Mouse (Mus musculus) kidney, postnatal 0 days (tissue): ENCODE results near the gene Olfr491. TPM values are rescaled to one million over a fixed set of nuclear protein-coding genes. Genes with fewer than 3 reads are reported as not detected.

Source experiments
- ATAC-seq: fragments of 200-750 bp; cut with Nextera tagmentation; replicated peaks from 2 replicates; pipeline ENCODE4 v1.8.0; 2017; ENCODE audit warnings: low read depth, moderate number of reproducible peaks, moderate TSS enrichment, moderate library complexity; ENCODE audit not compliant: low FRiP score
- DNase-seq: peaks from one replicate; pipeline ENCODE4 v3.0.0-alpha.2; 2016; ENCODE audit warnings: low spot score
- H3K27ac ChIP-seq: fragments of 300-500 bp; sonication (generic); 2 replicates; pipeline ENCODE4 v1.5.1; 2014; ENCODE audit warnings: mild to moderate bottlenecking
- H3K27me3 ChIP-seq: fragments of 300-500 bp; sonication (generic); 2 replicates; pipeline ENCODE4 v1.6.1; 2014; ENCODE audit warnings: low read length, mixed read lengths; ENCODE audit not compliant: insufficient read depth
- H3K36me3 ChIP-seq: fragments of 300-500 bp; sonication (generic); 2 replicates; pipeline ENCODE4 v1.6.1; 2014; ENCODE audit warnings: low read length, mixed read lengths; ENCODE audit not compliant: insufficient read depth
- H3K4me1 ChIP-seq: fragments of 300-500 bp; sonication (generic); replicated peaks from 2 replicates; pipeline ENCODE4 v1.6.1; 2014; ENCODE audit warnings: antibody characterized with exemption, low read length, mixed read lengths; ENCODE audit not compliant: insufficient read depth
- H3K4me2 ChIP-seq: fragments of 300-500 bp; sonication (generic); 2 replicates; pipeline ENCODE4 v1.6.1; 2014; ENCODE audit warnings: mild to moderate bottlenecking, low read length, moderate library complexity, mixed read lengths
- H3K4me3 ChIP-seq: fragments of 300-500 bp; sonication (generic); replicated peaks from 2 replicates; pipeline ENCODE4 v1.5.1; 2014; ENCODE audit warnings: low read depth, low read length
- H3K9ac ChIP-seq: fragments of 300-500 bp; sonication (generic); 2 replicates; pipeline ENCODE4 v1.6.1; 2014; ENCODE audit warnings: low read depth, low read length
- H3K9me3 ChIP-seq: fragments of 300-500 bp; sonication (generic); replicated peaks from 2 replicates; pipeline ENCODE4 v1.6.1; 2016; ENCODE audit warnings: low read length, inconsistent platforms, mixed read lengths
- CTCF ChIP-seq: IDR thresholded peaks from 2 replicates; pipeline ENCODE4 v1.5.1; 2016; ENCODE audit warnings: antibody characterized with exemption, low read depth, mild to moderate bottlenecking, moderate library complexity
- WGBS: fragments of 180-500 bp; shearing (Covaris S2); extraction: QIAGEN DNeasy Blood & Tissue Kit; methylation state at CpG from one replicate; pipeline ENCODE4 v1.1.7; 2014; 5-methylcytosine and 5-hydroxymethylcytosine counted together
- polyA plus RNA-seq: library from polyadenylated mRNA; unstranded; fragments of >200 nt; fragmentation: Nextera tagmentation; extraction: Ambion mirVana; gene quantifications from 2 replicates; pipeline ENCODE4 v1.2.1, GENCODE M21; 2015

Gene Olfr491
- polyA plus RNA-seq = not detected in 2 replicates

- no peak within 1 kb of the TSS for H3K9ac ChIP-seq
- ATAC-seq (no peak), DNase-seq (no peak)
Measured at GRCm38 (mm10) chr7:108313151-108313550, at the start of gene Olfr491. Gene Olfr491 (plus strand): TSS chr7:108313451.

GRCm38 (mm10) chr7:108288834-108289233 lies 24.4 kb upstream of the Olfr491 start, which contains the start of gene Olfr490:
Gene Olfr490 (minus strand): TSS chr7:108288934.
- no peak for TF ChIP-seq CTCF
- Histone ChIP-seq H3K9me3 (no peaks in the 10 kb centered on the region), H3K4me2 (no peak within 1 kb of the TSS), H3K4me1 (no peaks in the 10 kb centered on the region), H3K27ac (no peak within 1 kb of the TSS), H3K9ac (no peak within 1 kb of the TSS), H3K36me3 (no peaks in the 10 kb centered on the region), H3K4me3 (no peak within 1 kb of the TSS), H3K27me3 (no peaks in the 10 kb centered on the region)
- DNase-seq (no peak), ATAC-seq (no peak)

More at GRCm38 (mm10) chr7:108313151-108313550, at the start of gene Olfr491:
- Histone ChIP-seq H3K36me3 (no peaks in the 10 kb centered on the region), H3K4me3 (no peak within 1 kb of the TSS), H3K4me2 (no peak within 1 kb of the TSS), H3K27ac (no peak within 1 kb of the TSS), H3K4me1 (no peaks in the 10 kb centered on the region), H3K9me3 (no peaks in the 10 kb centered on the region), H3K27me3 (no peaks in the 10 kb centered on the region)
- 70% methylated on average over 1 of the region's 1 CpGs for WGBS
- TF ChIP-seq CTCF = no peak

GRCm38 (mm10) chr7:108323574-108323973 lies 10.3 kb downstream of the Olfr491 start, which contains the start of gene Olfr492:
Gene Olfr492 (minus strand): TSS chr7:108323674.
- ATAC-seq (no peak), DNase-seq (no peak)
- TF ChIP-seq CTCF = no peak
- H3K4me3 ChIP-seq = no peak within 1 kb of the TSS
- H3K4me1 ChIP-seq = no peaks in the 10 kb centered on the region
- no peaks in the 10 kb centered on the region for H3K27me3 ChIP-seq
- H3K9me3 ChIP-seq = no peaks in the 10 kb centered on the region
- H3K9ac ChIP-seq = no peak within 1 kb of the TSS
- H3K36me3 ChIP-seq = no peaks in the 10 kb centered on the region
- H3K27ac ChIP-seq = no peak within 1 kb of the TSS
- no peak within 1 kb of the TSS for H3K4me2 ChIP-seq
- WGBS = 77% methylated on average over 2 of the region's 2 CpGs

GRCm38 (mm10) chr7:108346879-108347278 lies 33.6 kb downstream of the Olfr491 start, which contains the start of gene Olfr493:
Gene Olfr493 (minus strand): TSS chr7:108346979.
- no peak within 1 kb of the TSS for H3K4me3 ChIP-seq
- no peaks in the 10 kb centered on the region for H3K4me1 ChIP-seq
- no peak for ATAC-seq

GRCm38 (mm10) chr7:108365035-108365434 lies 51.8 kb downstream of the Olfr491 start, which contains the start of gene Olfr494:
Gene Olfr494 (plus strand): TSS chr7:108365335.
- no peaks in the 10 kb centered on the region for H3K4me1 ChIP-seq
- DNase-seq (no peak), ATAC-seq (no peak)
- no peaks in the 10 kb centered on the region for H3K36me3 ChIP-seq
- H3K9me3 ChIP-seq = no peaks in the 10 kb centered on the region
- H3K27ac ChIP-seq = no peak within 1 kb of the TSS
- no peak within 1 kb of the TSS for H3K4me3 ChIP-seq
- H3K9ac ChIP-seq = no peak within 1 kb of the TSS
- H3K4me2 ChIP-seq = no peak within 1 kb of the TSS
- 77% methylated on average over 3 of the region's 3 CpGs for WGBS
- H3K27me3 ChIP-seq = no peaks in the 10 kb centered on the region
- TF ChIP-seq CTCF = no peak

More at GRCm38 (mm10) chr7:108346879-108347278, 33.6 kb downstream of the Olfr491 start, which contains the start of gene Olfr493:
- no peaks in the 10 kb centered on the region for H3K9me3 ChIP-seq
- no peak within 1 kb of the TSS for H3K4me2 ChIP-seq
- DNase-seq = no peak
- 56% methylated on average over 1 of the region's 1 CpGs for WGBS
- no peaks in the 10 kb centered on the region for H3K27me3 ChIP-seq
- H3K27ac ChIP-seq = no peak within 1 kb of the TSS
- H3K36me3 ChIP-seq = no peaks in the 10 kb centered on the region
- H3K9ac ChIP-seq = no peak within 1 kb of the TSS
- no peak for TF ChIP-seq CTCF

Other genes starting within 250 kb of the Olfr491 start
- not detected in 2 replicates for gene Olfr480, start 246.1 kb upstream of the Olfr491 start, polyA plus RNA-seq
- not detected in 2 replicates for gene Olfr481, start 233.6 kb upstream of the Olfr491 start, polyA plus RNA-seq
- gene Olfr482, start 215.9 kb upstream of the Olfr491 start, polyA plus RNA-seq = 0.12 and 0.13 TPM in 2 replicates
- not detected in 2 replicates for gene Olfr483, start 212.6 kb upstream of the Olfr491 start, polyA plus RNA-seq
- not detected in 2 replicates for gene Olfr484, start 186.0 kb upstream of the Olfr491 start, polyA plus RNA-seq
- gene Olfr485, start 153.6 kb upstream of the Olfr491 start, polyA plus RNA-seq = not detected in 2 replicates
- not detected in 2 replicates for gene Olfr486, start 140.7 kb upstream of the Olfr491 start, polyA plus RNA-seq
- not detected in 2 replicates for gene Olfr487, start 98.8 kb upstream of the Olfr491 start, polyA plus RNA-seq
- gene Olfr488, start 55.1 kb upstream of the Olfr491 start, polyA plus RNA-seq = not detected in 2 replicates
- gene Olfr490, start 24.5 kb upstream of the Olfr491 start, polyA plus RNA-seq = not detected in 2 replicates
- not detected in 2 replicates for gene Olfr492, start 10.2 kb downstream of the Olfr491 start, polyA plus RNA-seq
- not detected in 2 replicates for gene Olfr493, start 33.5 kb downstream of the Olfr491 start, polyA plus RNA-seq
- not detected in 2 replicates for gene Olfr494, start 51.9 kb downstream of the Olfr491 start, polyA plus RNA-seq
- not detected in 2 replicates for gene Olfr495, start 79.7 kb downstream of the Olfr491 start, polyA plus RNA-seq
- not detected in 2 replicates for gene Olfr497, start 107.0 kb downstream of the Olfr491 start, polyA plus RNA-seq
- not detected in 2 replicates for gene Olfr498, start 151.9 kb downstream of the Olfr491 start, polyA plus RNA-seq
- not detected in 2 replicates for gene Olfr502, start 211.6 kb downstream of the Olfr491 start, polyA plus RNA-seq
- not detected in 2 replicates for gene Olfr503, start 231.1 kb downstream of the Olfr491 start, polyA plus RNA-seq